Mouse (Mus musculus) C2C12 (cell line): ENCODE data around the gene Birc3. TPM values are rescaled to one million over a fixed set of nuclear protein-coding genes. Genes with fewer than 3 reads are reported as not detected.

Experiments
- H3K27me3 ChIP-seq: one replicate; pipeline ENCODE4 v1.6.1; 2011; ENCODE audit not compliant: control insufficient read depth, insufficient read depth, insufficient read length
- H3K36me3 ChIP-seq: one replicate; pipeline ENCODE4 v1.6.1; 2011; ENCODE audit not compliant: control insufficient read depth, insufficient read depth
- H3K4me3 ChIP-seq: one replicate; pipeline ENCODE4 v1.5.1; 2011; ENCODE audit warnings: mild to moderate bottlenecking, control low read depth; ENCODE audit not compliant: poor library complexity, insufficient read depth, severe bottlenecking
- H3K79me2 ChIP-seq: one replicate; pipeline ENCODE4 v1.6.1; 2011; ENCODE audit not compliant: control insufficient read depth, insufficient read depth
- H3K79me3 ChIP-seq: one replicate; pipeline ENCODE4 v1.6.1; 2011; ENCODE audit warnings: low read depth, control low read depth
- H3ac ChIP-seq: one replicate; pipeline ENCODE3; 2011; ENCODE audit warnings: low read depth; ENCODE audit not compliant: control insufficient read depth, insufficient read length
- CEBPB ChIP-seq: IDR thresholded peaks from one replicate; pipeline ENCODE4 v1.6.1; 2011; ENCODE audit warnings: low read depth, mild to moderate bottlenecking, control low read depth, moderate library complexity
- CTCF ChIP-seq: IDR thresholded peaks from one replicate; pipeline ENCODE4 v1.5.1; 2011; ENCODE audit not compliant: control insufficient read depth, insufficient read depth, insufficient read length
- FOSL1 ChIP-seq: IDR thresholded peaks from one replicate; pipeline ENCODE4 v1.8.0; 2011; ENCODE audit warnings: mild to moderate bottlenecking, low read length; ENCODE audit not compliant: poor library complexity, insufficient read depth, severe bottlenecking
- MAX ChIP-seq: IDR thresholded peaks from one replicate; pipeline ENCODE4 v1.6.1; 2011; ENCODE audit warnings: mild to moderate bottlenecking, control low read depth
- MYOD1 ChIP-seq: IDR thresholded peaks from one replicate; pipeline ENCODE4 v1.6.1; 2011; ENCODE audit warnings: low read depth; ENCODE audit not compliant: control insufficient read depth, insufficient read length
- MYOG ChIP-seq: IDR thresholded peaks from one replicate; pipeline ENCODE4 v1.6.1; 2011; ENCODE audit not compliant: control insufficient read depth, insufficient read length; ENCODE audit errors: extremely low read depth
- USF1 ChIP-seq: IDR thresholded peaks from one replicate; pipeline ENCODE4 v1.6.1; 2011; ENCODE audit warnings: low read depth, mild to moderate bottlenecking, control low read depth, moderate library complexity
- polyA plus RNA-seq: library from polyadenylated mRNA; unstranded; fragments of >200 nt; fragmentation: generic; extraction: Trizol; gene quantifications from one replicate; pipeline ENCODE4 v1.2.1, GENCODE M21; 2012; ENCODE audit warnings: missing spikeins

Birc3 gene
- polyA plus RNA-seq, 1 experiment = 0.05 TPM

- TF ChIP-seq FOSL1 (no peak), MAX (no peak), USF1 (no peak), MYOD1 (no peak), CTCF (no peak), CEBPB (no peak), MYOG (no peak)
- Histone ChIP-seq H3ac (peak overlapping the region; percentile 52), H3K27me3 (no peaks in the 10 kb centered on the region), H3K36me3 (peaks cover 6% of the 10 kb centered on the region), H3K4me3 (peak overlapping the region; percentile 66), H3K79me3 (no peaks in the 10 kb centered on the region), H3K79me2 (peaks cover 20% of the 10 kb centered on the region)
These were observed 36.7 kb downstream of the Birc3 start for GRCm38 (mm10) chr9:7836331-7836730.

DNA sequence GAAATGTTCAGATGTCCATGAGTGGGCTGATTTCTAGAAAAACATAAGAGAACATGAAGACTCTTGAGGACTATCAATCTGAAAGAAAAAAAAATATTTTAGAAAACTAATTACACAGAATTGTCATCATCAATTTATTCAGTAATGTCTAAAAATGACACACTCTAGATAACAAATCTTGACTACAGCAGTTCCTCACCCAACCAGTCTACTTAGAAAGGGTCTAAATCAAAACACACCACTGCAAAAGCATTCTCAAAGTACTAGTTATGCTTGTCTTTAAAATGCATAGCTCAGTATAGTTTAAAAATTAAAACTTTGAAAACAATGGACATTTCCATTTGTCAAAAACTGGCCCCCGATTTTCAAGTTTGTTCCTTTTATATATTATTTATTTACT lies 37.7 kb downstream of the Birc3 start:
- H3K4me3 ChIP-seq = no peak overlapping the region
- H3K27me3 ChIP-seq = no peaks in the 10 kb centered on the region
- peaks cover 6% of the 10 kb centered on the region for H3K36me3 ChIP-seq
- TF ChIP-seq MYOG (no peak), CTCF (no peak), USF1 (no peak), CEBPB (no peak), MAX (no peak), FOSL1 (no peak), MYOD1 (no peak)
- no peak overlapping the region for H3ac ChIP-seq
- peaks cover 2% of the 10 kb centered on the region for H3K79me3 ChIP-seq
- H3K79me2 ChIP-seq = peaks cover 28% of the 10 kb centered on the region

DNA sequence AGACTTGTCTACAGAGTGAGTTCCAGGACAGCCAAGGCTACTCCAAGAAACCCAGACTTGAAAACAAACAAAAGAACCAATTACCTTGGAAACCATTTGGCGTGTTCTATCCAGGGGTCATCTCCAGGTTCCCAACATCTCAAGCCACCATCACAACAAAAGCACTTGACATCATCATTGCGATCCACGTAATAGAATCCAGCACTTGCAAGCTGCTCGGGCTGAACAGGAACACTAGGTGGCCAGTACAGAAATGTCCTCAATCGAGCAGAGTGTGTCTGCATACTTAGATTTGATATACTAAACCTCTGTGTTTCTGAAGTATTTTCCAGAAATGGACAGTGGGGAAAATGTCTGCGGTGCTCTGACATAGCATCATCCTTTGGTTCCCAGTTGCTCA lies 39.6 kb downstream of the Birc3 start:
- no peak for TF ChIP-seq FOSL1
- TF ChIP-seq MAX = no peak
- TF ChIP-seq MYOD1 = no peak
- no peak for TF ChIP-seq MYOG
- no peak for TF ChIP-seq CTCF
- no peak for TF ChIP-seq USF1
- no peak for TF ChIP-seq CEBPB
- no peak overlapping the region for H3ac ChIP-seq
- peaks cover 6% of the 10 kb centered on the region for H3K36me3 ChIP-seq
- H3K79me2 ChIP-seq = peaks cover 44% of the 10 kb centered on the region
- no peak overlapping the region for H3K4me3 ChIP-seq
- H3K27me3 ChIP-seq = no peaks in the 10 kb centered on the region
- H3K79me3 ChIP-seq = peaks cover 8% of the 10 kb centered on the region

GRCm38 (mm10) chr9:7829531-7830528 lies 43.2 kb downstream of the Birc3 start:
- peaks cover 50% of the 10 kb centered on the region for H3K79me2 ChIP-seq
- no peak overlapping the region for H3K4me3 ChIP-seq
- peaks cover 6% of the 10 kb centered on the region for H3K36me3 ChIP-seq
- H3K27me3 ChIP-seq = no peaks in the 10 kb centered on the region
- no peak overlapping the region for H3ac ChIP-seq
- TF ChIP-seq MYOG (no peak), MAX (no peak), MYOD1 (no peak), CTCF (no peak), CEBPB (no peak), USF1 (no peak), FOSL1 (no peak)
- H3K79me3 ChIP-seq = peaks cover 11% of the 10 kb centered on the region

- no peaks in the 10 kb centered on the region for H3K27me3 ChIP-seq
- no peak overlapping the region for H3K4me3 ChIP-seq
- H3ac ChIP-seq = no peak overlapping the region
- peaks cover 11% of the 10 kb centered on the region for H3K79me3 ChIP-seq
- H3K79me2 ChIP-seq = peaks cover 50% of the 10 kb centered on the region
- no peak for TF ChIP-seq FOSL1
- TF ChIP-seq CTCF = no peak
- no peak for TF ChIP-seq CEBPB
- no peak for TF ChIP-seq USF1
- no peak for TF ChIP-seq MAX
- no peak for TF ChIP-seq MYOG
- TF ChIP-seq MYOD1 = no peak
- peaks cover under 1% of the 10 kb centered on the region for H3K36me3 ChIP-seq
These were observed 44.3 kb downstream of the Birc3 start for GRCm38 (mm10) chr9:7828706-7829105.
